Mouse (Mus musculus) cortical plate, adult 2 months (tissue): Measurements from ENCODE around the gene Pygm.

Experiments used
- CTCF ChIP-seq: fragments of 200-500 bp; IDR thresholded peaks from 2 replicates; pipeline ENCODE4 v1.5.1; 2011; ENCODE audit warnings: mild to moderate bottlenecking, control low read depth, low read length; ENCODE audit not compliant: insufficient read depth; ENCODE audit errors: extremely low read depth
- POLR2A ChIP-seq: fragments of 200-500 bp; IDR thresholded peaks from 2 replicates; pipeline ENCODE4 v1.6.1; 2011; ENCODE audit warnings: mild to moderate bottlenecking, low read length, control low read depth; ENCODE audit not compliant: insufficient read depth; ENCODE audit errors: extremely low read depth

- TF ChIP-seq POLR2A (no peak), CTCF (no peak)
Measured at GRCm38 (mm10) chr19:6443016-6443415, 58.8 kb downstream of the Pygm start.
